Mouse (Mus musculus): ENCODE measurements around the gene Antxr1. TPM values are rescaled to one million over a fixed set of nuclear protein-coding genes. Genes with fewer than 3 reads are reported as not detected.

Gene Antxr1
- total RNA-seq, 2 experiments from 2014 or later, result 46.8 to 61.4 TPM

- DNase-seq, result no peak
Observed at GRCm38 (mm10) chr6:87139796-87140553, 195.6 kb downstream of the Antxr1 start.

DNA sequence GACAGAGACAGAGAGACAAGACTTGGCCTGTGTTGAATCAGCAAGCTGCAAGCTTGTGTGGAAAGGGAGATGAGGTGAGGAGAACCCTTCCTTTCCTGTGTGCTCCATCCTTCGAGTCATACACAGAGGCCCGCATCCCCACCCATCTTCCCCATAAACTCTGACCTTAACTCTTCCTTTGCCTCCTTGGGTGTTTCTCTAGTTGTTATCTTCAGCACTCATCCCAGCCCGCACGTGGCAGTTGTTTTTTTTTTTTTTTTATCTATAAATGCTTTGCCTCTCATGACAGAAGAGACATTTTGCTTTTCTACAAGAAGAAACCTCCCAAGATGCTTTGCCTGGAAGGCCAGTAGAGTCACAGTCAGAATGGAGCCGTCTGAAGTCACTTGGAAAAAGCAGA lies 197.1 kb downstream of the Antxr1 start:
- DNase-seq, result no peak

DNA sequence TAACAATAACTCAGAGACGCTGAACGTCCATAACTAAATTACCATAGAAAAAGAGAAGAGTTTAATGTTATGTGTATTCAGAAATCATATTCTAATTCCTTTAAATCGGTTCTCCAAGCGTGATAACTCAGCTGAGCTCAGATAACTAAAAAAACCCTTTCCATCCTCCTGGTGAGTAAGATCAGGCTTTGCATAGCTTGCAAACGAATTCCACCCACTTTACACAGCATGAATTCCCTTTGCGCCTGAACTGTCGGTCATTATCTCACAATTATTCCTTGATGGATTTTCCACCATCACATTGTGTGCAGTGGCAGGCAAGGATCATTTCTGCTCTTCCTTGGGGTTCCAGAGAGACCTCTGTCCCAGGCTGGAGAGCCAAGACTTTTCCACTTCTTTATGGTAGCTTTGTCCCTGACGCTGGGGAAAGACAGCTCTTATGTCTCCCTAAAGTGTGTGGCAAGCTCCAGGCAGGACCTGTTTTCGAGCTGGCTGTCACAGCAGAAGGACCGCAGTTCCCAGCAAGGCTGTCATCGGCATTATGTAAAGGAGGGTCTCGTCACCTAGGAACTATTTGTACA lies 201.6 kb downstream of the Antxr1 start:
- DNase-seq, result no peak

DNA sequence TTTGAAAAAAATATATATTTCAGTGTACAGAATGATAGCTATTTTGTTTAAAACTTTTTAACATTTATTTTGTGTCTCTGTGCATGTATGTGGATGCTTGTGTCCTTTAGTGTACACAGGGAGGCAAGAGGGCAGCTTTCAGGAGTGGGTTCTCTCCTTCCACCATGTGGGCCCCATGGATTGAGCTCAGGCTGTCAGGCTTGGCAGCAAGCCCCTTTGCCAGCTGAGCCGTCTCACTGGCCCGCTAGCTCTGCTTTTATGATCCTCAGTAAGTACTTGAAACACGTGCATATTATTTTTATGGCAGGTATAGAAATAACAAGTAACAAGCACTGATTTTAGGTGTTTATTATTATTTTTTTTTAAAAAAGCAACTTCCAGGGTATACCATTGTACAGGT lies 202.1 kb downstream of the Antxr1 start:
- no peak for DNase-seq

DNA sequence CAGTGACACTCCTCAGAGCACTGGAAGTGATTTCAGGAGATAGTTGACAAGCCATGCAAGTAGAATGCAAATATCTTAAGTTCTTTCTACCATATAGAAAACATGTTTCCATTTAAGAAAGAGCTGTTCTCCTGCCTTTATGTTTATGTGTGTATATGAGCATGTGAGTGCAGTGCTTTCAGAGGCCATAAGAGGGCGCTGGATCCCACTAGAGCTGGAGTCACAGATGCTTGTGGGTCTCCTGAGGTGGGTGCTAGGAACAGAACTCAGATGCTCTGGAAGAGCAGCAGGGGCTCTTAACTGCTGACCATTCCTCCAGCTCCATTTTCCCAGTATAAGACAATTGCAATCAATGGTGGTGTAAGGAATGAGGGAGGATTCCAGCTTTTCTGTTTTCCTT lies 204.5 kb downstream of the Antxr1 start:
- no peak for DNase-seq

- DNase-seq, result no peak
Observed at GRCm38 (mm10) chr6:87130628-87131027, 205.0 kb downstream of the Antxr1 start.

GRCm38 (mm10) chr6:87129861-87130260 lies 205.8 kb downstream of the Antxr1 start:
- DNase-seq, result no peak

GRCm38 (mm10) chr6:87127049-87127753 lies 208.4 kb downstream of the Antxr1 start:
- DNase-seq, result no peak

- no peak for DNase-seq
Observed at GRCm38 (mm10) chr6:87123973-87124372, 211.6 kb downstream of the Antxr1 start.

- no peak for DNase-seq
Observed at GRCm38 (mm10) chr6:87123406-87123805, 212.2 kb downstream of the Antxr1 start.

DNA sequence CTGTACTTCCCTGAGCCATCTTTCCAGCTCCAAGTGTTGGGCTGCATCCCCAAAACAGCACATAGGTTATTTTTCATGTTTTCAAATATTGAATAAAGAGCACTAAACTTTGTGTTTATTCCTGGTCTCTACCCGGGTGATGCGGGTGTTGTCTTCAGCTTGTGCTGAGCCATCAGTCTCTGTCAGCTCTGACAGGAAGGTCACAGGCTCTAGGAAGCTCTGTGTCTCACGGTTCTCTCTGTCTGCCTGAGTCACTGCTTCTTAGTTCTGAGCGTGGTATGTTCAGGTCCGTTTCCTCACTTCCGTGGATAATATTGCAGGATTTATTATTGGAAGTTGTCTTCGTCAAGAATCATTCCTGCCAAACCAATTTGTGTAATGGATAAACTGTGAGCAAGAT lies 213.7 kb downstream of the Antxr1 start:
- DNase-seq, result no peak

- no peak for DNase-seq
Observed at GRCm38 (mm10) chr6:87120661-87121060, 215.0 kb downstream of the Antxr1 start.

DNA sequence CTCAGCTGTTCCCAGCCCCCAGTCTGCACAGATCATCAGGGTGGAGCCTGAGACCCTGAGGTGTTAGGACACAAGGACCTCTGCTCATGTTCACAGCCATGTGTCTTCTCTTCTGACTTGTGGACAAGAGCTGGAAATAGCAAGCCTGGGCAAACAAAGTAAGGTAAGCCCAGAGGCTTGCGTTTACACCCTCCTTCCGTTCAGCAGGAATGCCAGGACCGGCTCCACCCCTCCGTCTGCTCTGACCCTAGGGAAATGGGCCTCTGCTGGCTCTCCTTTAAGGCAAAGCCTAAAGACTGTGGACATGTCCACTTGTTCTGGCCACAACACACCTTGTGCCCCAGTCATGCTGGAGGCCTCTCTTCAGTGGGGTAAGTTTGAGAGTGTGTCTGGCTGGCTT lies 215.6 kb downstream of the Antxr1 start:
- DNase-seq, result no peak

DNA sequence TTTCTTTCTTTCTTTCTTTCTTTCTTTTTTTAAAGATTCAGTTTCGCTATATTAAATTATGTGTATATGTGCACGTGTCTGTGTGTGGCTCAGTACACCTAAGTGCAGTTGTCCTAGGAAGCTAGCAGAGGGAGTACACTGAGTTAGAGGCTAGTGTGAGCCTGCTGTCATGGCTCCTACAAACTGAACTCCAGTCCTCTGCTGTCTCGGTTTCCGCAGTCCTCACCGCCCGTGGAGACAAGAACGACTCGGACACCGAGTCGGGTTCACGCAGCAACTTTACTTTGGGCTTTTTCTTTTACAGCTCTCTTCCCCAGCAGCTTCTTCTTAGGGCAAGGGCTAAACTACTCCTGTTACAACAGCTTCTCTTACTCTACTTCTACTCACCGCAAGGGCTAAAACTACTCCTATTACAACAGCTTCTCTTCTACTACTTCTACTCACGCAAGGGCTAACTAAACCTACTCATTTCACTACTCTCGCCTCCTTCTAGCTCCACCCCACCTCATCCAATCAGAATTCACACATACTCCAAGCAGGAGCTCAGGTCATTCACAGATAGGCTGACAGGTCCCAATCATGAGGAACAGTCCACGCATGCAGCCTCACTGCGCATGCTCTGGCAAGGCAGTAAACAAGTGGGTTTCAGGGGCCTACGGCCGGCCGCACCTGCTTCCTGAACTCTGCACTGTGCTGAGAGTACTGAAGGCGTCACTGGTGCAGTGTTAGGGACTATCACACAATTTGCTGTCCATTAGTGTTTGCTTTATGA lies 216.4 kb downstream of the Antxr1 start:
- DNase-seq, result no peak

DNA sequence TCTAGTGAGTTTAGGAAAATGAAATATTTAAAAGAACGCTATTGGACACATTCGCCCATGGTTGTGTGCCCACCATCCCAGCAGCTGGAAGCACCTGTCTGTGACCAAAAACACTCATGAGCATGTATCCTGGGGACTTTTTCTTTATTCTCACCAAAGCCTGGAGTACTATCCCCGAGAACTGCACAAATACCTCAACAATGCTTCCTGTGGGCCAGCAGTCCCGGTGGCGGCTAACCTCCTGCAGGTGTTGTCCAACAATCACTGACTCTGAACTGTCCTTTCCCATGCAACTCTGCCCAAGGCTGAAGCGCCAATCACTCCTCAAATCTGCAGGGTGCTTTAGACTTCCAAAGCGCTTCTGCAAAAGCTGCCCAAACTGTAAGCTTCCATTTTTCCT lies 219.0 kb downstream of the Antxr1 start:
- no peak for DNase-seq

- peak; percentile 2 for DNase-seq
Observed at GRCm38 (mm10) chr6:87115981-87116380, 219.6 kb downstream of the Antxr1 start.

DNA sequence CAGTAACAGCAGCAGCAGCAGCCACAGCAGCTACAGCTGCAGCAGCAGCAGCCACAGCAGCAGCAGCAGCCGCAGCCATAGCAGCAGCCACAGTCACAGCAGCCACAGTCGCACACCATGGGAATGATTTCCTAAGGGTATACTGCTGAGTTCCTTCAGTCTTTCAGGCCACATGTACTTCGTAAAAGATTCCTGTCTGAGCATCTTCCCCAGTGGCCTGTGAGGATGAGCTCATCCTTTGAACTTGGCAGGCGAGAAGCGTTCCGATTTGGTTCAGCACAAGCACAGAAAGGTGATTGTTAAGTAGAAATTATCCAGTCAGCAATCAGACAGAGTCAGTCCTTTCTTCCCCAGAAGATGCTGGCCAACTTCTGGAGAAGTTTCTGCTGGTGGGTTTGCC lies 223.5 kb downstream of the Antxr1 start:
- no peak for DNase-seq

GRCm38 (mm10) chr6:87111493-87111892 lies 224.1 kb downstream of the Antxr1 start:
- no peak for DNase-seq

- no peak for DNase-seq
Observed at GRCm38 (mm10) chr6:87104123-87104796, 231.4 kb downstream of the Antxr1 start, which contains the start of gene D6Ertd527e. Gene D6Ertd527e, plus strand, starts transcription at chr6:87104746.

GRCm38 (mm10) chr6:87103314-87103713 lies 232.3 kb downstream of the Antxr1 start:
- DNase-seq, result no peak

- peak; percentile 57 for DNase-seq
Observed at GRCm38 (mm10) chr6:87102421-87102911, 233.2 kb downstream of the Antxr1 start.

GRCm38 (mm10) chr6:87101955-87102353 lies 233.7 kb downstream of the Antxr1 start:
- DNase-seq, result no peak

All from gastrocnemius, postnatal 10 days (tissue).